Mouse (Mus musculus) liver, embryonic 14.5 days (tissue): ENCODE data around the gene B4galt2.

ENCODE experiments used
- CTCF ChIP-seq: IDR thresholded peaks from 2 replicates; pipeline ENCODE4 v1.5.1; 2016; ENCODE audit warnings: antibody characterized with exemption, low read depth, control low read depth
- EP300 ChIP-seq: IDR thresholded peaks from 2 replicates; pipeline ENCODE4 v1.6.1; 2016; ENCODE audit warnings: antibody characterized with exemption, low read depth

DNA sequence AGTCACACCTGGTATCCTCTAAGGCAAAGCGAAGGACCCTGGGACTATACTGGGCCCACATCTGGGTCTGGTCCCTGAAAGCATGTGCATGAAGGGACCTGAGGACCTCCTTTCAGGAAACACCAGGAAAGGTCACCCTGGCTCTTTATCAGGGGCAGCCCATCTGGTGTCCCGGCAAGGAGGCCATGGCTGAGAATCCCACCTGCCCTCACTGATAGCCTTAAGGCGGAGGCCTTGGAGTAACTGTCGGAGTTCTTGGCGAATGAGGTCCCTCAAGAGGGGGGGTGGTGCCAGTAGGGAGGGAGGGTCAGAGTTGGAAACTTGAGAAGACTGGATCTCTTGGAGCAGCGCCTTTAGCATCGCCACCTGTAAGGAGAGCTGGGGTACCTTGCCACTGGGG lies 11.5 kb downstream of the B4galt2 start:
- TF ChIP-seq CTCF (no peak), EP300 (peak; percentile 54)
